Mouse (Mus musculus): Measurements from ENCODE around the gene Mbnl3. TPM values are rescaled to one million over a fixed set of nuclear protein-coding genes. Genes with fewer than 3 reads are reported as not detected.

Mbnl3 gene
- total RNA-seq, 2 experiments from 2014 or later = 0.13 TPM; not detected in 1

- TF ChIP-seq CTCF (conservative IDR thresholded peaks at IDR 0.05) = no peak
- H3K4me3 ChIP-seq = no peak overlapping the region
- no peak overlapping the region for H3K27ac ChIP-seq
- no peak for DNase-seq (ENCODE audit: low spot score in 2 of 2)
Observed at GRCm38 (mm10) chrX:51131325-51131724, 75.0 kb downstream of the Mbnl3 start.

- TF ChIP-seq CTCF (conservative IDR thresholded peaks at IDR 0.05) = no peak
Observed at GRCm38 (mm10) chrX:51102748-51103147, 103.6 kb downstream of the Mbnl3 start.

GRCm38 (mm10) chrX:51084972-51085371 lies 121.4 kb downstream of the Mbnl3 start:
- no peak overlapping the region for H3K4me3 ChIP-seq
- DNase-seq (ENCODE audit: low spot score in 2 of 2) = no peak
- no peak overlapping the region for H3K27ac ChIP-seq
- TF ChIP-seq CTCF (conservative IDR thresholded peaks at IDR 0.05) = no peak

More at GRCm38 (mm10) chrX:51102748-51103147, 103.6 kb downstream of the Mbnl3 start:
- H3K4me3 ChIP-seq = no peak overlapping the region
- no peak overlapping the region for H3K27ac ChIP-seq
- DNase-seq (ENCODE audit: low spot score in 2 of 2) = no peak

- DNase-seq (ENCODE audit: low spot score in 2 of 2) = no peak
- no peak for TF ChIP-seq CTCF (conservative IDR thresholded peaks at IDR 0.05)
- Histone ChIP-seq H3K4me3 (no peak overlapping the region), H3K27ac (no peak overlapping the region)
Observed at GRCm38 (mm10) chrX:51084211-51084610, 122.1 kb downstream of the Mbnl3 start.

GRCm38 (mm10) chrX:51076744-51077143 lies 129.6 kb downstream of the Mbnl3 start:
- H3K27ac ChIP-seq = no peak overlapping the region
- no peak for DNase-seq (ENCODE audit: low spot score in 2 of 2)
- no peak overlapping the region for H3K4me3 ChIP-seq
- peak; percentile 68 for TF ChIP-seq CTCF (conservative IDR thresholded peaks at IDR 0.05)

Small RNA genes within 50 kb of the gene (microRNA-seq; reads per million reads assigned to microRNA genes)
- 0 reads per million in 2 experiments for gene Gm23417

Other genes starting within 250 kb of the Mbnl3 start
- gene Rap2c, start 188.5 kb downstream of the Mbnl3 start, total RNA-seq (2021) = 10 to 100 TPM; 25.0 to 26.2 TPM

All from layer of hippocampus, adult 2 months (tissue).